Mouse (Mus musculus): ENCODE data around the gene R3hcc1l.

- TF ChIP-seq POLR2A (IDR thresholded peaks at IDR 0.05; ENCODE audit: low read depth, low read length) (no peak), CTCF (IDR thresholded peaks at IDR 0.05; ENCODE audit: extremely low read depth, insufficient read length, insufficient replicate concordance, low read depth, low read length) (no peak)
Measured at GRCm38 (mm10) chr19:42636631-42637030, 118.1 kb downstream of the R3hcc1l start.

Measured in small intestine, adult 2 months (tissue).